Mouse (Mus musculus) R1 (cell line): ENCODE measurements around the gene Rere.
"Not testable (repeated sequence)": the region's sequence is repeated elsewhere in the genome, so short reads cannot be mapped to it uniquely, and the experiment has no call there.

ENCODE experiments used
- DNase-seq: peaks from one replicate; pipeline ENCODE4 v3.0.0-alpha.2; 2018; ENCODE audit warnings: low read depth, low spot score

Rere gene

DNA sequence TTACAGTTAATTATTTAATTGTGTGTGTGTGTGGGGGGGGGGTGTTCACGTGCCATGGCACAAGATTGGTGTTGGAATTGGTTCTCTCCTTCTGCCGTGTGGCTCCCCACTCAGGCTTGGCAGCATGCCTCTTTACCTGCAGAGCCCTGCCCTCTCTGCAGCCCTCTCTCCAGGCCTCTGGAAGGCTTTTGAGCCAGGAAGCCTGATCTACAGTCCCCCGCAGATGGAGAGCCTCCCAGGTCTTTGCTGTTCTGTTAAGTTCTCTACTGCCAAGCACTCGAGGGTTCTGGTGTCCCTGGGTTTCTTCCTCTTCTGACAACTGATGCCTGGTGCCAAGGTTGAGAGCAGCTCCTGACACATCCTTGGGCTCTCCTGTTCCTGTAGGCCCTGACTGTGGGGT, 27.0 kb upstream of the Rere start:
- no peak for DNase-seq

DNA sequence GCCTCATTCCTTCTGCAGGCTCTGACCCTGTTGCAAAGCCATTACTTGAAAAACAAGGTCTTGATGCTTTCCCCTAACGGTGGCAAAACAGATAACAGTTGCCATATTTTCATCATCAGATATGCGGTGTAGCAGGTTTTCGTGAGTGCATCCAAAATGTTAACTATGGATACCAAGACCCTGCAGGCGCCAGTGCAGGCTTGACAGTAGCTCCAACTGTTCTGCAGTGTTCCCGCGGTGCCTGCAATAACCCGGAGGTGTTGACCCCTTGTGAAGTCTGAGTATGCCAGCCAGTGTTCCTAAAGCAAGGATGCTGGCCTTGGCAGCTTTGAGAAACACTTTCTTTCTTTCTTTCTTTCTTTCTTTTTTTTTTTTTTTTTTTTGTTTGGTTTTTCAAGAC, 26.3 kb upstream of the Rere start:
- DNase-seq = no peak

DNA sequence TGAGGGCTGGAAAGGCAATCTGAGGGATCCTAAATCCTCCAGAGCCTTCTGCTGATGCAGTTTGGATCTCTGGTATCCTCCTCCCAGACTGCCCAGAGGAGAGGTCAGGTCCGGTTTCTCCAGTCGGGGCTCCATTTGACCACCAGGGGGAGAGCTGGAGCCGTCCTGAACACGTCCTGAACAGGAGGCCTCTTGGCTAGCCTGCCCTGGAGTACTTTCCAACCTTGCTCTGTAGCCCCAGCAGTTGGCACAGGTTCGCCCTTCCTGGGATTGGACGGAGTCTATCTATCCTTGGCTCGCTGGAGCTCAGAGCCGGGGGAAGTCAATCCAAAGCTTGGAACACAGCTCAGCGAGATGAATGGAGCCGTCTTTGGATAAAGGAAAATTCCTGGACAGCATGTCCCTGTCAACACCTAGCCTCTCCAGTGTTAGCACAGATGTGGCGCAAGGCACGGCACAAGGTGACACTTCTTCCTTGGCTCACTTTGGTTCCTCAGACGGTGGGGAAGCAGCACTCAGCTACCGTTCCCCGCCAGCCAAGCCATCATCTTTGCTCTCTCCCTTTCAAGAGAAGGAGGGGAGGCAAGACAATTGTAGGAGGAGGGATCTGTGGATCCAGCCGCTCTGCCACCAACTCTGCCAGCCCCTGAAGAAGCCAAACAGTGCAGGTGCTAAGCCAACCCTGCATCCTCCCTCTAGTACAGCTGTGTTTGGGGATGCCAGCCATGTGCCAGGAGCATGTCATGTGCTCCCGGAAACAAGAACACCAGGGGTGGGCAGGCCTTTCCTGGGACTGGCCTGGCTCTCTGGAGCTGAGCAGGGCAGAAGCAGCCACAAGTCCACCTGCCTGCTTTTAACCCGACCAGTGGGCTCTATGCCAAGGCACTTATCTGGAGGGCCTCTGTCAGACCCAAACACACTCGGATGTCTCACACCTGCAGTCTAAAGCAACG, 23.9 kb upstream of the Rere start:
- peak; percentile 90 for DNase-seq

DNA sequence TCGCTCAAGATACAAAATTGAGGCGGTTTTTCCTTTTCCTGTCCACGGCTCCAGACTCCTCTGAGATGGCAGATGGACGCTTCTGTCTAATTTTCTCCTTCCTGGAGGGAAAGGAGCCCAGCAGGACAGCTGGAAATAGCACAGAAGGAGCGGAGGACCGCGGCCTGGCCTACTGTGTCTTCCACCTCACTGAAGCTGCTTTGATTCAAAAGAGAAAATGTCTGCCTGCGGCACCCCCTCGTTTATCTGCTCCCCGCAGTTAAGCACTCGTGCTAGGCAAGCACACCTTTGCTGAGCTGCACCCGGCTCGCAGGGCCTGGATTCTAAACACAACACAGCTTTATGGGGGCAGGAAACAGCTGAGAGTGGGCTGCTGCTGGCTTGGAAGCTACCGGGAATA, 23.1 kb upstream of the Rere start:
- DNase-seq = no peak

DNA sequence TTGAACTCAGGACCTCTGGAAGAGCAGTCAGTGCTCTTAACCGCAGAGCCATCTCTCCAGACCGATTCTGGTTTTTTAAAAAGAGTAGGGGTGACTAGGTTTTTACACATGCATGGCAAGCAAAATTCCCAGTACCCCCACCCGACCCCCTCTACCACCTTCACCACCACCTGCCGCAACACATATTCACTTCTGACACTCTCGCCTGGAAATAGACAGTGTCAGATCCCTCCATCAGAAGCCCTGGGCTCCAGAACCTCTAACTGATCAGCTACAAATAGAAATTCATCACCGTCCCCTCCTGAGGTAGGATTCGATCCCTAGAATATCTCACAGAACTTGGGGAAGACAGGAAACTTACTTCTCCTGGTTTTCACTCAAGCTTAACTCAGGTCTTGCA, 21.9 kb upstream of the Rere start:
- DNase-seq = no peak

DNA sequence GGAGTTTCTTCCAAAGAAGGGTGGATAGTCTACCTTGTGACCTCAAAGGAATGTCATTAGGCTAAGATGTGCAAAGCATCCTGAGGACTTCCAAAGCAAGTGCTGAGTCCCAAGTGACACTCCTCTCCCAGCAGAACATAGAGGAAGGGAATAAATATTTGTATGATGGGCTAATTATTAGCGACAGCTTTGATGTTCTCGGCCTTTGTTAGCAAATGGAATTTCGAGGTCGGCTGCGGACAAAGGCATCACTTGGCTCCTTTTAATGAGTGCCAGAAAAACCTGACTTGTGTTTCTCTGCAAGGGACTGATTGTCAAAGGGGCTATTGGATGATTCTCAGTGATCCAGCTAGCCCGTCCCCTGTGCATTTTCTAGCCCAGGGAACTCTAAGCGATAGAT, 21.3 kb upstream of the Rere start:
- DNase-seq = no peak

DNA sequence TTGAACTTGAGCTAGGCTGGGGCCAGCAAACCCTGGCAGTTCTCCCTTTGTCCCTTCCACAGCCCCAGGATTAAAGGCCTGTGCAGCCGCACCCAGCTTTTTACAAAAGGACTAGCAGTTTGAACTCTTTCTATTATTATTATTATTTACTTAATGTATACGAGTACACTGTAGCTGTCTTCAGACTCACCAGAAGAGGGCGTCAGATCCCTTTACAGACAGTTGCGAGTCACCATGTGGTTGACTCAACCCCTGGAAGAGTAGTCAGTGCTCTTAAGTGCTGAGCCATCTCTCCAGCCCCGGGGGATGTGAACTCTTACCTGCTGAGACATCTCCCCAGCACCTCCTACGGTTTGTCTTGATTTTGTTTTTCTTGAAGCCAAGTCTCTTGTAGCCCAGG, 20.7 kb upstream of the Rere start:
- DNase-seq = peak; percentile 92

DNA sequence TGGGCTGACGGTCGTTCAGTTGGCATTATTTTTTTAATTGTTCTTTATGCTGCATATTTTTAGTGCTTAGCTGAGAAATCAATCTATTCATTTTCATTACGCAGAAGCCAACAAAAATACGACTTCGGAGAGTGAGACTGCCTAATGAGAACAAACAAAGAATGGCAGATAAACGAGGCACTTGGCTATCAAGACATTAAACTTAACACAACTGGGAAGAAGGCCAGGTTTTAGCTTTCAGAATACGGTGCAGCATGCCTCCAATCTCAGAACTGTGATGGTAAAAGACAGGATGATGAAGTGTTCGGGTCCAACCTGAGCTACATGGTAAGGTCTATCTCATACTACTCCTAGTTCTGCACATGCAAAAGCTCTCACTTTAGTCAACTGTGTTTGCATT, 19.1 kb upstream of the Rere start:
- no peak for DNase-seq

DNA sequence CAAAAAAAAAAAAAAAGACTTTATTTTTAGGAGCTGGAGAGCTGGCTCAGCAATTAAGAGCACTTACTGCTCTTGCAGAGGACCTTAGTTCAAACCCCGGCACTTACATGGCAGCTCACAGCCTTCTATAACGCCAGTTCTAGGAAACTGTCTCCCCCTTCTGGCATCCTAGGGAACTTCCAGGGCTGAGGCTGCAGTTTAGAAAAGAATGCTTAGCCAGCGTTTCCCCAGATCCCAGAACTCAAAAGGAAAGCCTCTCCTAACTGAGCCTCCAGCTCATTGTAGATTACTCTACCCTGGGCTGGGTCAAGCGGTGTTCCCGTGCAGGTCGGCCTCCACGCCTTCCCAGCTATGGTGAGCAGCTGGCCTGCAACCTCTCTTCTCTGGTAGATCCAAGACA, 16.5 kb upstream of the Rere start:
- DNase-seq = peak; percentile 94

DNA sequence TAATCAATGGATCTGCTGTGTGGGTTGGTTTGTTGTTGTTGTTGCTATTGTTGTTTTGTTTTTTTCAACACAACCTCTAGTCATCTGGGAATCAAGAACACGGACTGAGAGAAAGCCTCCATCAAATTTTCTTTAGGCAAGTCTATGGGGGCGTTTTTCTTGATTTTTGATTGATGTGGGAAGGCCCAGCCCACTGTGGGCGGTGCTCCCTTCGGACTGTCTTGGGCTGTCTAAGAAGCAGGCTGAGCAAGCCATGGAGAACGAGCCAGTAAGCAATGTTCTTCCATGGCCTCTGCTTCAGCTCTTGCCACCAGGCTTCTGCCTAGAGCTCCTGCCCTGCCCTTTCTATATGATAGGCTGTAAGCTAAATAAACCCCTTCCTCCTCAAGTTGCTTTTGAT, 16.0 kb upstream of the Rere start:
- DNase-seq = peak; percentile 87

DNA sequence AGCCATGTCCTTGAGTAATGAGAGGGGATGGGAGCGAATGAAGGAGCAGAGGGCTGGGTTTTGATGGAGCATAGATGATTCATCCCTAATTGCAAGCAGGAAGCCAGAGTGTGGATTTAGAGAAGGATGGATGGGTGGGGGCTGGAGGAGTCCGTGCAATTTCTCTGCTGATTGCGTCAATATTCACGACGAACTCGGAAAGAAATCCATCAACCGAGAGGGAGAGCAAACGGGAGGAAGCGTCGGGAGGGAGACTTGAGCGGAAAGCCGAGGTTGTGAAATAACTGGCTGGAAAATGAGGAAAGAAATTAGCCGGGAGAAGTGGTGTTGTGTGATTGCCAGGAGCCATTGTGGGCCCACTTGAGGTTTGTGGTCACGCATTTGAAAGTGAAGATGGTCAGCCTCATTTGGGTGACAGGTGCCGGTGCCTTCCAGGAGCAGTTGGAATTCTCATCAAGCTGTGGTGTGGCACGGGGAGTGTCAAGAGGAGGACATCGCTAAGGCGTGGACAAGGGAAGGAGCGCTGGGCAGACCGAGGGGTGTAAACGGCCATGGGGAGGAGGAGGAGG, 14.7 kb upstream of the Rere start:
- no peak for DNase-seq

DNA sequence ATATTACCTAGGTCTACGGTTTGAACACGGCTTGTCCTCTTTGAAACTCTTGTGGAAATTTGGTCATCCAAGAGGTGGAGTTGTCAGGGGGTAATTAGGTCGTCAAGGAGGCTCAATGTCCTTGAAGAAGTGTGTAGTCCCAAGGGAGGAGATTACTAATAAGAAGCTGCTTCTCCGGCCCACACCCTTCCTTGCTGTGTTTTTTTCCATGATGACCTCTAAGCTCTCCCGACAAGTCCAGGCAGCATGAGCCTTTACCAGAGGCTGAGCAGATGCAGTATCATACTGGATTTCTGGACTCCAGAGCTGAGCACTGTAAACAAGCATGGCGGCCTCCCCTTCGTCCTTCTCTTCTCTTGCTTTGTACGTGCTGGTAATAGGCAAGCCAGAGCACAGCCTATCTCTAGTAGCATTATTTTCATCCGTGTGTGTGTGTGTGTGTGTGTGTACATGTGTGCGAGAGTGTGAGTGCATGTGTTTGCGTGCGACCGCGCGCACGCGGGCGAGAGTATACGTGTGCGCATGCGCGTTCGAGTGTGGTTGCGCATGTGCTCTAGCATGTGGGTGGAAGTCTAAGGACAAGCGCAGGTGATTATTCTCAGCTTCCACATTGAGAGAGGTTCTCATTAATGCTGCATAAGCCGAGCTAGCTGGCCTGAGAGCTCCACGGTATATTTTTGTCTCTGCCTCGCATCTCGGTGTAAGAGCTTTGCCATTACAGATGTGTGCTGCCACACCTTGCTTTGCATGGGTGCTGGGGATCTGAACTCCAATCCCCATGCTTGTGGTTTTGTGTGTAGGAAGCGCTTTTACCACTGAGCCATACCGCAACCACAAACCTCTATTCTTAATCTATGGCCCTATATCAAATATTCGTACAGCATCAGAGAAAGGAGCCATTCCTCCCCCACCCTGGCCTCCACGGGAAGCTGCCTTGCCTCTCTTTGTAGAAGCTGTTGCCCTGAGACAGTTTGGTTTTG, 12.5 kb upstream of the Rere start:
- DNase-seq = peak; percentile 83

DNA sequence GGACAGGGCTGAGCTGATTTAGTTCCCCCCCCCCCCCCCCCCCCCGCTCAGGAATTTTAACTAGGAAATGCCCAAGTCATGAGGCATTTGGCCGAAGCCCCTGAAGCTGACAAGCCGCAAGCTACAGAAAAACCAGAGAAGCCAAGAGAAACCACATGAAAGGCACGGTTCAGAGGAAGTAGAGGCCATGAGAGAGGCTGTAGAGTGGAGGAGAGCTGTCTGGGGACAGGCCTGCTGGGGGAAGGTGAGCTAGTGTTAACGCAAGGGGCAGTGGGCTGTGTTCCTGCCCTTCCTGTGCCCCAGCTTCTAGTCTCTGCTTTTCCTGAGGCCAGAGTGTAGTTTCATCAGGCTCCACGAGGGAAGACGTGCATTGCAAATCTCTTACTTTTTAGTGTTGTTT, 11.8 kb upstream of the Rere start:
- DNase-seq = no peak

DNA sequence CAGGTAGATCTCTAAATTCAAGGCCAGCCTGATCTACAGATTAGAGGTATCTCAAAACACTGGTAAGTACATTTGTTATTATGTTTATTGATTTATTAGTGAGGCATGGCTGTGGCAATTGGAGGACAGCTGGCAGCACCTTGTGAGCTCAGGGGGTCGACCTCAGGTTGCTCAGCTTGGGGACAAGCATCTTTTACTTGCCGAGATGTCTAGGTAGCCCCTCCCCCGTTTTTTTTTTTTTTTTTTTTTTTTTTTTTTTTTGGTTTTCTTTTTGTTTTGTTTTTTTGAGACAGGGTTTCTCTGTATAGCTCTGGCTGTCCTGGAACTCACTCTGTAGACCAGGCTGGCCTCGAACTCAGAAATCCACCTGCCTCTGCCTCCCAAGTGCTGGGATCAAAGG, 10.7 kb upstream of the Rere start:
- DNase-seq = not testable (repeated sequence)

DNA sequence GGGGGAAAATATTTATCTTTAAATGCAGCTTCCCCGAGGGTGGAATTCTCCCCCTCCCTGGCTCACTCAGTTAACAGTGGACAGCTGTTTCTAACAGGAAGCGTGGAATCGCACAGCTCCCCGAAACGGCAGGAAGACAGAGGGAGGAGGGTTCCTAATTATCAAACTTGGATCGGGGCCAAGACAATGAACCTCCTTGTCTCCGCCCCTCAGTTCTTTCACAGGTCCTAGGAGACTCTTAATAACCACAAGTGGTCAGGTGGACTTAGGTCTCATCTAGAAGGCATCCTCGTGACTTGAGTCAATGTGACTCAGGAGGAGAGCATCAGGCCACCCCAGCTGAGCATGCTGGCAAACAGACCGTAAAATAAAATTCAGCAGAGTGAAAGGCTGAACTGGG, 8.7 kb upstream of the Rere start:
- DNase-seq = peak; percentile 52

DNA sequence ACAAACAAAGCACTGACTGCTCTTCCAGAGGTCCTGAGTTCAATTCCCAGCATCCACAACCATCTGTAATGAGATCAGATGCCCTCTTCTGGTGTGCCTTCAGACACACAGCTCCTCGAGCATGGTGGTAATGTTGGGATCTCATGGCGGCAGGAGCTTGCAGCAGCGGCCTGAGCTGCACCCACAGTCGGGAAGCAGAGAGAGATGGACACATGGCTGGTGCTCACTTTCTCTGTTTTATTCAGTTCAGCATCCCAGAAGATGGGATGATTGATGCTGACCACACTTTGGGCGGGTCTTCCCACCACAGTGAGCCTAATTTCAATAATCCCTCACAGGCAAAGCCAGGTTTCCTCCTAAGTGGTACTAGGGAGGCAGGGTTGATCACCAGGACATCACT, 5.9 kb upstream of the Rere start:
- DNase-seq = no peak

DNA sequence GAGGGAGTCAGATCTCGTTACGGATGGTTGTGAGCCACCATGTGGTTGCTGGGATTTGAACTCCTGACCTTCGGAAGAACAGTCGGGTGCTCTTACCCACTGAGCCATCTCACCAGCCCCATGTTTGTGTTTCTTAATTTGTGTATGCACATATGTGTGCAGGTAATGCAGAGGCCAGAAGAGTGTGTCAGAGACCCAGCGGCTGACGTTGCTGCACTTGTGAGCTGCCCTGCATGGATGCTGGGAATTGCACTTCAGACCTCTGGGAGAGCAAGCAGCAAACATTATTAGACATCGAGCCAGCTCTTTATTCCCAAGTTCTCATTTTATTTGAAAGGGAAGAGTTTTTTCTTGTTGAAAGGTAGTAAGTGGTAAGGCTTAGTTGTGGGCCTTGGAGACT, 2.1 kb upstream of the Rere start:
- DNase-seq = not testable (repeated sequence)

DNA sequence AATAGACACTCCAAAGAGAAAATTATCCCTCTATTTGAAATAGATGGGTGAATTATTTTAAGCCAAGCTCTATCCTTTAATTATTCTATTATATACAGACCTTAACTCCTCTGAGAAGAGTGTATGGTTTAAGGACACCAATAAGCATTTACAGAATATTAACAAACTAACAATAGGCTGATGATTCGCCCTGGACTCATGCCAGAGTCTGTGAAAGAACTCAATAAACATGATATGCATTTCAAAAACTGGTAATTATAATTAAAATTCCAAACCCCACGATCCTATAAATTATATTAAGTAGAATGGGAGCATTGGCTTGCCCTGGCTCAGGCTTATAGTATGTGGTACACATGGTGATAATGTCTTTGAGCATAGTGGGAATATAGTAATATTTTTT, 1.4 kb upstream of the Rere start:
- no peak for DNase-seq

DNA sequence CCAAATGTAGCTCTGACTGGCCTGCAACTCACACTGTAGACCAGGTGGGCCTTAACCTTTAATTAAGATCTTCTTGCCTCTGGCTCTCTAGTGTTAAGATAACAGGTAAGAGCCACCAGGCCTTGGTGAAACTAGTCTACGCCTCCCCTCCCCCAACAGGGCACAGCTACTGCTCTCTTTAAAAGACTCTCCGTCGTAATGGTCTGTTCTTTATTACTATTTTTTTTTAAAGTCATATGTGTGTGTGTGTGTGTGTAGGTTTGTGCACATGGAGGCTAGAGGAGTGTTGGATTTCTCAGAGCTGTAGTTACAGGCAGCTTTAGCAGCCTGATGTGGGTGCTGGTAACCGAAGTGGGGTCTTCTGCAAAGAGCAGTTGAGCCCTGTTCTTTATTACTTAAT, 987 bp upstream of the Rere start:
- DNase-seq = no peak

DNA sequence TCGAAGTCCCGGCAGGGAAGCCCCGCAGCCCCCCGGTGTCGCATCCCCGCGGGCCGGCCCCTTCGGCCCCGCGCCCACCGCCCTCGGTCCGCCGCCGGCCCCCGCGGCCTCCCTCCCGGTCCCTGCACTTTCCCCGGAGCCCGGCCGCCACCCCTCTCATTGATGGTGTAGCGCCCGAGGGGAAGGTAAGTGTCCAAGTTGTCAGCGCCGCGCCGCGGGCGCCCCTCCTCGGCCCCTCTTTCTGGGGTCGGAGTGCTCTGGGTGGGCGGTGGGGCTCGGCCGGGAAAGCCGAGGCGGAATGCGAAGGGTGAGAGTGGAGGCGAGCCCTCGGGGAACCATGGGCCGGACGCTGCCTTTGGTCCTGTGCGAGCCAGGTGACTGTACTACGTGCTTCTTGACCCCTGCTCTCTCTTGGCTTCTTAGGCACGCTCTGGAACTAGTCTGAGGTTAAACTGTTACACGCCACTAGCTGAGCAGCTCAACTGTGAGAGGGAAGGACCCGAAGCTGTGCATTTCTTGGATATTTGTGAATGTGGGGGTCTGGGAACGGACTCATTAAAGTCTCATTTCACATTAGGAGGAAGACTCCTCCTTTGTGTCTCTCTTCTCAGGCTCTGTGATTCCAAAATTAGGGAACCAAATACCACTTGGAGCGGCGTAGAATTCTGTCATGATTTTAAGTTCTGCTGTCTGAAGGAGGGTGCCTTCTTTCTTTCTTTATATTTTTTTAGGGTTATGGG, 615 bp downstream of the Rere start:
- DNase-seq = peak; percentile 61

DNA sequence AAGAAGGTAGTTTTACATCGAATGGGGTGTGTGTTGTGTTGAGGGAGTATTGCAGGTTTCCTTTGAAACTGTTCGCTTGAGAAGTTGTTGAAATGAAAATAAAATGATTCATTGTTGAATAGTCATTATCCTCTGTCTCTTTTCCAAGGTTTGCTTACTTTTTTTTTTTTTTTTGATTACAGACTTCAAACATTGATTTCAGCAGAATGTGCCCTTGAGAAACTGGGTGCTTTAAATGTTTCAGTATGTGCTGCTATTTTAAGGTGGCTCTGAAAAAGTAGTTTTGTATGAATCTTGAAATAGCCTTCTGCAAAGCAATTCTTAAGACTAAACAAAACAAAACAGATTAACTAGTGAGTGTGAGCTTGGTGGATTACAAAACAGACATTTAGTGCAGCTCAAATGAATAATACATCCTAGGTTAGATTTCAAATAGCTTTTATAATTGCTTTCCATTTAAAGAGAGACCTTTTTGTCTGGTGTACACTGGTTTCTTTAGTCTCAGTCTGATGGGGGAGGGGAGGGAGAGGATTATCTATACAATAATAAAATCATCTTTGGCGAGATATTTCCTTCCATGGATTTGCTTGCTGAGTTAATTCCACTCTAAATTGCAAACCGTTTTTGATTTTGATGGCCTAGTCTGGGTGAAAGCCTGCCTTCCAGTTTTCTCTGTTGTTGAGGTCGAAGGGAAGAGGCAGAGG, 1.3 kb downstream of the Rere start:
- no peak for DNase-seq
